Mouse (Mus musculus) hindbrain, embryonic 15.5 days (tissue): ENCODE results near the gene Gm44579. TPM values are rescaled to one million over a fixed set of nuclear protein-coding genes. Genes with fewer than 3 reads are reported as not detected.

Experiments
- ATAC-seq: fragments of 200-750 bp; cut with Nextera tagmentation; 2 replicates; pipeline ENCODE4 v1.8.0; 2017; ENCODE audit warnings: low read depth, moderate number of reproducible peaks, moderate TSS enrichment; ENCODE audit not compliant: low FRiP score
- H3K27ac ChIP-seq: fragments of 300-500 bp; sonication (generic); replicated peaks from 2 replicates; pipeline ENCODE4 v1.5.1; 2015; ENCODE audit warnings: mild to moderate bottlenecking, inconsistent platforms
- H3K27me3 ChIP-seq: fragments of 300-500 bp; sonication (generic); 2 replicates; pipeline ENCODE4 v1.6.1; 2015; ENCODE audit warnings: control low read depth, inconsistent platforms
- H3K36me3 ChIP-seq: fragments of 300-500 bp; sonication (generic); 2 replicates; pipeline ENCODE4 v1.6.1; 2015; ENCODE audit warnings: control low read depth, inconsistent platforms
- H3K4me1 ChIP-seq: fragments of 300-500 bp; sonication (generic); replicated peaks from 2 replicates; pipeline ENCODE4 v1.6.1; 2015; ENCODE audit warnings: control low read depth, inconsistent platforms
- H3K4me2 ChIP-seq: fragments of 300-500 bp; sonication (generic); 2 replicates; pipeline ENCODE4 v1.6.1; 2015; ENCODE audit warnings: moderate library complexity, mild to moderate bottlenecking, inconsistent platforms
- H3K4me3 ChIP-seq: fragments of 300-500 bp; sonication (generic); 2 replicates; pipeline ENCODE4 v1.5.1; 2015; ENCODE audit warnings: mild to moderate bottlenecking, inconsistent platforms
- H3K9ac ChIP-seq: fragments of 300-500 bp; sonication (generic); 2 replicates; pipeline ENCODE4 v1.6.1; 2015; ENCODE audit warnings: inconsistent platforms
- H3K9me3 ChIP-seq: fragments of 300-500 bp; sonication (generic); 2 replicates; pipeline ENCODE4 v1.6.1; 2016; ENCODE audit warnings: control low read depth, inconsistent platforms
- WGBS: fragments of 180-500 bp; shearing (Covaris S2); methylation state at CpG from one replicate; pipeline ENCODE4 v1.1.7; 2015; 5-methylcytosine and 5-hydroxymethylcytosine counted together
- polyA plus RNA-seq: library from polyadenylated mRNA; unstranded; fragments of >200 nt; fragmentation: Nextera tagmentation; extraction: Ambion mirVana; gene quantifications from 2 replicates; pipeline ENCODE4 v1.2.1, GENCODE M21; 2015

Gene Gm44579
- polyA plus RNA-seq, 1 experiment from 2014 or later, result not detected

DNA sequence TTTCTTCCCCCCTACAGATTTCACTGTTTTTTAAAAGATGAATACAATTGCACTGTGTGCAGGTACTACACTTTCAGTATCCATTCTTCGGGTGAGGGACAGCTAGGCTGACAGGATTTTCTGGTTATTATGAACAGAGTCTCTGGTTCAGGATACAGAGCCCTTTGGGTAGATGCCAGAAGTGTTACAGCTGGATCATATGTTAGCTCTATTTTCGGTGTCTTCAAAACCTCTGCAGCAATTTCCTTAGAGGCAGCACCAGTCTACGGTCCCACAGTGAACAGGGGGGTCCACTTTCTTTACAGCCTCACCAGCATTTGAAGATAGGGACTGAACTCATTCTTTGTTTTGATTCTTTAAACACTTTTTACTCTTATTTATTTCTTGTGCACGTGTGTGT is 36.3 kb downstream of the Gm44579 start:
- ATAC-seq, result no peak
- H3K9ac ChIP-seq, result no peak overlapping the region
- no peaks in the 10 kb centered on the region for H3K27me3 ChIP-seq
- H3K4me1 ChIP-seq, result peaks cover 6% of the 10 kb centered on the region; the same call in 1 of the 2 replicates
- H3K9me3 ChIP-seq, result no peaks in the 10 kb centered on the region
- WGBS, result 84% methylated on average over 4 of the region's 4 CpGs
- no peak overlapping the region for H3K27ac ChIP-seq
- H3K4me3 ChIP-seq, result no peak overlapping the region
- H3K36me3 ChIP-seq, result no peaks in the 10 kb centered on the region
- no peak overlapping the region for H3K4me2 ChIP-seq

DNA sequence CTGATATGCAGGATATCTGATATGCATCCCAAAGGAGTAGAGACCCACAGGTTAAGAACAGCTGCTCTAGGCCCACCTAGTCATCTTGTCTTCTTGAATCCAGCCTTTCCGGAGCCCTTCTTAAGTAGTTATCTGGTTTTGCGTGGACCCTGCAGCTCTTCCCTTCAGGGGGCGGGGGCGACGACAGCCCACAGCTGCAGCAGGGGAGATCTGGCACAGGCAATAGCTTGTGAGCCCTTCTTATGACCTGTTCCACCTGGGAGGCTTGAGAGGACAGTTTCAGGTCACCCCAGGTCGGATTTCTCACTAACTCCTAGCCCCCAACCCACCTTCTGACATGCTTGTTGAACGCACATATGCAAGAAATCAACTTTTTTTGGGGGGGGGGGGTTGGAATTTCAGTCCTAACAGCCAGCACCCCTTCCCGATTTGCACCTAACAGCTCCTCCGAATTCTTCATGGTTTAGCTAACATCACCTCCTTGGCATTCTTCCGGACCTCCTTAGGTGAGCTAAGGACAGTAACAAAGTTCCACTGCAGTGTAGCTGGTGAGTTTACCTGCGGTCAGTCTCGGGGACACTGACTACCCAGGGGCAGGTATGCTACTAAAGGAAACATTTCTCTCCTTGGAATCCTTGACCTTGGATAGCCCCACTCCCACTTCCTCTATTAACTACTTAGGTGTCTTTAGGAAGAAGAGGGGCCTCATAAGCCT is 38.8 kb downstream of the Gm44579 start:
- Histone ChIP-seq H3K4me1 (peaks cover 6% of the 10 kb centered on the region; the same call in 1 of the 2 replicates), H3K36me3 (no peaks in the 10 kb centered on the region), H3K4me3 (no peak overlapping the region), H3K4me2 (peak overlapping the region; percentile 64), H3K27ac (no peak overlapping the region), H3K27me3 (no peaks in the 10 kb centered on the region), H3K9ac (no peak overlapping the region), H3K9me3 (no peaks in the 10 kb centered on the region)
- ATAC-seq, result no peak
- 75% methylated on average over 12 of the region's 12 CpGs for WGBS

DNA sequence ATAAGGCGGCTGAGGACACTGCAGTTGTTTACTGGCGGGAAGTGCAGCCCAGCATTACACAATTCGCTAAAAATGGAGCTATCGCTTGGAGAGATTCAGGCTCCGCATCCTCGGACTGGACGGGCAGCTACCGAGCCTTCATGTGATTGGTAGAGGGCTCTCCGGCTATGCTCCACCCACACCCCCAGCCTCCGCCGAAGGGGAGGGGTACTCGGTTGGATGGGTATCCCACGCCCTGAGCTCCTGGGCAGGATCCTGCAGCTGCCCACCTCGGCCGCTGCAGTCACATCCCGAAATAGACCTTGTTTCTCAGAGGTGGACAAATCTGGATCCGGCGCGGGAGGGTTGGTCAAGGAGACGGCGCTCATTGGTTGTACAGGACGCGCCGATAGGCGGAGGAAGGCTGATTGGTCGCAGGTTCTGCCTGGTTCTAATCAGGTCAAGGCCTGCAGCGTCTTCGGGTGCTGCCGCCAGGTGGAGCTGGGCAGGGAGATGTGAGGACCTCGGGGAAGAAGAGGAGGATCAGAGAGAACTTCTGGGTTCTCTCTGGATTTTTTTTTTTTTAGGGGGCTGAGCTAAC is 39.6 kb downstream of the Gm44579 start:
- Histone ChIP-seq H3K36me3 (no peaks in the 10 kb centered on the region), H3K27ac (peak overlapping the region; percentile 85), H3K9ac (peak overlapping the region; percentile 50), H3K4me2 (peak overlapping the region; percentile 64), H3K27me3 (no peaks in the 10 kb centered on the region), H3K4me1 (peaks cover 6% of the 10 kb centered on the region; the same call in 1 of the 2 replicates), H3K9me3 (no peaks in the 10 kb centered on the region), H3K4me3 (peak overlapping the region; percentile 61)
- WGBS, result under 1% methylated on average over 30 of the region's 30 CpGs
- peak; percentile 99 for ATAC-seq

DNA sequence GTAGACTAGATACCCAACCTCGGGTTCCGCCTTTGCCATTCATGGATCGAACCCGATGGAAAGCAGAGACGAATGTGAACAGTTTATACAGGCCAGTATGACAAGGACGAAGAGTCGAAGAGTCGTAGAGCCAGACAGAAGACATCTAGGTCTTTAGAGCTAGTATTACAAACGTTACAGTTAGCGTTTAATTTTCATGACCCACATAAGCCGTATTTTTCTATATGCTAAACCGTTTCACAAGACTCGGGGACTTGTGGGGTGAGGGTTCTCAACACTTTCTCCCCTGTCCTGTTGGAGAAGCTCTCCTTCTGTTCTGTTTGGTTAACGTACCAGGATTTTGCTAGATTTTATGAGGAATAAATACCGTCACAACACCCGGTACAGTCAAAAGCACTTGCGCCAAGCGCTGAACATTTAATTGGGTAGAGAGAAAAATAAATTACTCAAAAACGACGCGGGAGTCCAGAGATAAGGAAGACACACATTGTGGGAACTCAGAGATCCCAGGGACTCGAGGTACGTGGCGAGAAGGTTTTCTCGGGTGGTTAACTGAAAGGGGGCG is 40.1 kb downstream of the Gm44579 start:
- H3K27me3 ChIP-seq, result no peaks in the 10 kb centered on the region
- peak overlapping the region; percentile 61 for H3K4me3 ChIP-seq
- H3K9ac ChIP-seq, result peak overlapping the region; percentile 50
- peak overlapping the region; percentile 64 for H3K4me2 ChIP-seq
- H3K27ac ChIP-seq, result peak overlapping the region; percentile 85
- 4% methylated on average over 26 of the region's 26 CpGs for WGBS
- H3K9me3 ChIP-seq, result no peaks in the 10 kb centered on the region
- H3K4me1 ChIP-seq, result peaks cover 6% of the 10 kb centered on the region; the same call in 1 of the 2 replicates
- ATAC-seq, result no peak
- no peaks in the 10 kb centered on the region for H3K36me3 ChIP-seq

DNA sequence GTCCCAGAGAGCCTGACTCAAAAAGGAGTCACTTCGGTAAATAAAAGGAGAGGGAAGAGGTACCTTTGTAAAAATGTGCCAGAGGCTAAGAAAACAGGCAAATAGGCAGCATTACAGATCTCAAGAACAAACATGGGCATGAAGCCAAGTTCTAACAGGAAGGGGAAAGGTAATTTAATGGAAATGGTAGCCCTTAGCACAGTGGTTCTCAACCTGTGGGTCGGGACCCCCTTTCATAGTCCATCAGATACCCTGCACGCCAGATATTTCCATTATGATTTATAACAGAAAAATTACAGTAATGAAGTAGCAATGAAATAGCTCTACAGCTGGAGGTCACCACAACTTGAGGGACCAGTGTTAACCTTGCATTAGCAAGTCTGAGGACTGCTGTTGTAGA is 43.5 kb downstream of the Gm44579 start:
- Histone ChIP-seq H3K4me1 (peaks cover 12% of the 10 kb centered on the region), H3K9ac (no peak overlapping the region), H3K4me3 (no peak overlapping the region), H3K4me2 (no peak overlapping the region), H3K9me3 (no peaks in the 10 kb centered on the region), H3K27me3 (0 out of 2 replicates have a peak, but pooled peaks cover 2% of the 10 kb centered on the region), H3K27ac (no peak overlapping the region), H3K36me3 (no peaks in the 10 kb centered on the region)
- ATAC-seq, result no peak
- WGBS, result 79% methylated on average over 3 of the region's 3 CpGs

DNA sequence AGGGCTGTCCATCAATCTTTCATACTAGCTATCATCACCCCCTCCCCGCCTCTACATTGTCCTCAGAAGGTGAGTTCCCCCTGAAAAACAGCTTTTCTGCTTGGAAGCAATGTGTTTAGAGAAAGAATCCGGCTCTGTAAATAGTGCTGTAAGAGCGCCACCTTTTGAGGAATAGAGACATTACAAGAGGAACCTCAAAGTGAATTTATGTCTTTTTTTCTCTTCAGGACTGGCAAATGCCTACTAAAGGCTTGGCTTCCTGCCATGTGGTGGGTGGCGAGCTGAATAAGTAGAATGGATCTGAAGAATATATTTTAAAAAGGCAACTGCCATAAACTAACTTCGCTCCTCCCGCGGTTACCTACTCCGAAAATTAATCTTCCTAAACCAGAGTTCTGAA is 47.0 kb downstream of the Gm44579 start:
- Histone ChIP-seq H3K4me1 (peaks cover 36% of the 10 kb centered on the region), H3K4me2 (peak overlapping the region; percentile 18; the same call in 1 of the 2 replicates), H3K27ac (no peak overlapping the region), H3K4me3 (no peak overlapping the region), H3K36me3 (no peaks in the 10 kb centered on the region), H3K9ac (no peak overlapping the region), H3K27me3 (0 out of 2 replicates have a peak, but pooled peaks cover 2% of the 10 kb centered on the region), H3K9me3 (no peaks in the 10 kb centered on the region)
- ATAC-seq, result no peak
- 35% methylated on average over 8 of the region's 8 CpGs for WGBS

DNA sequence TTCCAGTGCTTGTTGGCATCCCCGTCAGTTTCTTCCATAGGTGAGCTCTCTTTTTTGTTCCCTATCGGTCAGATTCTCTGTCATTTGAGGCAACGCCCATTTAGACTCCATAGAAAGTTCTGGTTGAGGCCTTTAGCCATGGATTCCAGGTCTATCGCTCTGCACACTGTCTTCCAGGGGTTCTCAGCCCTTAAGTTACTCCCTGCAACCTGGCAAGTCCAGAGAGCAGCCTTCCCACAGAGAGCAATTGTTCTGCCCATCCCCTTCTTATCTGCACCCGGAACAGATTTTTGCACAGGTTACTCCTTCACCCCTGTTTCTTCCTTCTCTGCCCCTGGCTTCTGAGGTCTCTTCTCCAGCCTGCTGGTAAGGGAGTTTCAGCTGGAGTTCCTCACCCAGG is 48.7 kb downstream of the Gm44579 start:
- 0 out of 2 replicates have a peak, but pooled peaks cover 2% of the 10 kb centered on the region for H3K27me3 ChIP-seq
- H3K4me2 ChIP-seq, result peak overlapping the region; percentile 82; the same call in 1 of the 2 replicates
- H3K4me3 ChIP-seq, result no peak overlapping the region
- no peak overlapping the region for H3K9ac ChIP-seq
- H3K4me1 ChIP-seq, result peaks cover 45% of the 10 kb centered on the region
- 75% methylated on average over 5 of the region's 5 CpGs for WGBS
- no peaks in the 10 kb centered on the region for H3K36me3 ChIP-seq
- no peak overlapping the region for H3K27ac ChIP-seq
- no peaks in the 10 kb centered on the region for H3K9me3 ChIP-seq
- no peak for ATAC-seq

DNA sequence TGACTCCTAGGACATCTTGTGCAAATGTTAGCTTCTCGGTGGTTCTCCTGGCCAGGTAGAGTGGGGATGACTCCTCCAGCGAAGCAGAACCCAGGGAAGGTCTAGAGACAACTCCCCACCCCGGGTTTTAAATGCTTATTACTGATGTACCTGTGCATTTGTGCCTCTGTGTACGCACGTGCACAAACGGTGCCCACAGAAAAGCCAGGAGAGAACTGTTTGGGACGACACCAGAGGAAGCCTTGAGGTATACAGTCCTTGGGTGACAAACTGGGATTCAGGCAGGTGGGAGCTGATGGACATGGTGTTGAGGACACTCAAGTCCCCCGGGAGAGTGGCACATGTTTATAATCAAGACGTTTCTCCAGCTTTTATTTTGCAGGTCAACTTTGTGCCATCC is 49.9 kb downstream of the Gm44579 start:
- peaks cover 51% of the 10 kb centered on the region for H3K4me1 ChIP-seq

DNA sequence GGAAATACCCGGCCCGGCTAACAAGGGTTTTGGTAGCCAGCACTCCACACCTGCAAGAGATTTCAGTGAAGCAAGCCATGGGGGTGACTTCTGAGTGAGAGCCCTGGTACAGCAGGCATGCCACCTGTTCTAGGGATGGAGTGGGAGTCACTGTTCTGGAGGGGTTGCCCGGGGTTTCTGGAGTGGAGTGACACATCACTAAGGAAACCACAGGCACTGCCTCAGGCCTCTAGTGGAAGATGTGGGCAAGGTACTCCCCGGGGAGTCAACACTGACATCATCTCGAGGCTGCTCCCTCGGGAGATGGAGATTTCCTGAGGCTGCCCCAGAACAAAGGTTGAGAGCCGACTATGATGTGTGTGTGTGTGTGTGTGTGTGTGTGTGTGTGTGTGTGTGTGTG is 50.4 kb downstream of the Gm44579 start:
- peaks cover 51% of the 10 kb centered on the region for H3K4me1 ChIP-seq
- no peak for ATAC-seq
- peak overlapping the region; percentile 82 for H3K4me2 ChIP-seq
- WGBS, result 26% methylated on average over 7 of the region's 7 CpGs
- H3K4me3 ChIP-seq, result peak overlapping the region; percentile 58
- H3K27me3 ChIP-seq, result peaks cover 2% of the 10 kb centered on the region; the same call in 1 of the 2 replicates
- no peaks in the 10 kb centered on the region for H3K36me3 ChIP-seq
- H3K27ac ChIP-seq, result no peak overlapping the region
- H3K9me3 ChIP-seq, result no peaks in the 10 kb centered on the region
- H3K9ac ChIP-seq, result peak overlapping the region; percentile 68

More for the DNA sequence above, 49.9 kb downstream of the Gm44579 start:
- H3K27me3 ChIP-seq, result 0 out of 2 replicates have a peak, but pooled peaks cover 2% of the 10 kb centered on the region
- 76% methylated on average over 9 of the region's 9 CpGs for WGBS
- no peaks in the 10 kb centered on the region for H3K36me3 ChIP-seq
- H3K27ac ChIP-seq, result no peak overlapping the region
- no peak for ATAC-seq
- H3K4me3 ChIP-seq, result peak overlapping the region; percentile 58
- H3K4me2 ChIP-seq, result peak overlapping the region; percentile 82
- no peak overlapping the region for H3K9ac ChIP-seq
- no peaks in the 10 kb centered on the region for H3K9me3 ChIP-seq

DNA sequence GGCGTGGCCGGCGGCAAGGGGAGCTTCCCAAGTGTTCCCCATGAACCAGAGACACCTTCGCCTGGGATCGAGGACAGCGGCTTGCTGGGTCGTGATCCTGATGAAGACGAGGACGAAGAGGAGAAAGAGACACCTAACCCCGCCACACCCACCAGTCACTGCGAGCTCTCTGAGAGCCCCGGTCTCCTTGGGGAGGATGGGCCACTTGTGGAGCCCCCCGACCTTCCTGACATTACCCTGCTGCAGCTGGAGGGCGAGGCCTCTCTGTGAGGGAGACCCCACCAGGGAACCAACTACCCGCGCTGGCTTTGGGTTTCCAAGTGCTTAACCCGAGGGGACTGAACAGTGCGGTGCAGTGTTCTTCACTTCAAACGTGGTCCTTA is 52.2 kb downstream of the Gm44579 start:
- Histone ChIP-seq H3K27ac (peak overlapping the region; percentile 95; the same call in 1 of the 2 replicates), H3K9ac (peak overlapping the region; percentile 68), H3K4me1 (peaks cover 47% of the 10 kb centered on the region), H3K9me3 (no peaks in the 10 kb centered on the region), H3K27me3 (no peaks in the 10 kb centered on the region; the same call in 1 of the 2 replicates), H3K4me2 (peak overlapping the region; percentile 82), H3K36me3 (no peaks in the 10 kb centered on the region), H3K4me3 (peak overlapping the region; percentile 58)
- no peak for ATAC-seq
- WGBS, result 3% methylated on average over 19 of the region's 19 CpGs

DNA sequence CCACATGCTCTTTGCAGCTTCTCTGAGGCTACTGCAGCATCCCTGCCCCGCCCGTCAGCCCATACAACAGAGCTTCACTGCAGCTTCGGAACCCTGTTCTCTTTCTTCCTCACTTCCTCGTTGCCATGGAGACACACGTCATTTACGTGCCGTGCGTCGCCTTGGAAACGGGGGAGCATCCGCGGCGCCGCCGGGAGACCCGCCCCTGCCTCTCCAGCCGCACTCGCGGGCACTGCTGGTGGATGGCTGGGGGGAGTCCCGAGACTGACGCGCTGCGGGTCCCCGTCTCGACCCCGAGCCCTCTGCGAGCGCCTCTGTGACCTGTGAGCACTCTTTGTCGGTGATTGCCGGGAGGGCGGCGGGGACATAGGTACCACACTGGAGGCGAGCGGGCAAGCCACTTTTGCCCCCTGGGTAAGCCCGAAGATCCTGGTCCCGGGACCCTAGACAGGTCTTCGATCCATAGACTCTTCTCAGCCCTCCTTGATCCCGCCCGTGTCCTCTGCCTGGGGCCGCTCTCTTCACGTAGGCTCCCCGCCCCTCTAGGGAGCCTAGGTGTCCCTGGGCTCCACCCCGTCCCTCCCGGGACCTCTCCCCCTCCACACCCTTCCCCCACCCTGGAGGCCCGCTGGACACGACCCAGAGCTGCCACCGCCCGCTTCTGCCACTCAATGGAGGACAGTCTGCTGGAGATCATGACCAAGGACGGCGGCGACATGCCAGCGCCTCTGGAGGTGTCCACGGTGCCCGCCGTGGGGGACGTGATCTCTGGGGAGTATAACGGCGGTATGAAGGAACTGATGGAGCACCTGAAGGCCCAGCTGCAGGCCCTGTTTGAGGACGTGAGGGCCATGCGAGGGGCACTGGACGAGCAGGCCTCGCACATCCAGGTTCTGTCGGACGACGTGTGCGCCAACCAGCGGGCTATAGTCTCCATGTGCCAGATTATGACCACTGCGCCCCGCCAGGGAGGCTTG is 52.8 kb downstream of the Gm44579 start:
- Histone ChIP-seq H3K27me3 (no peaks in the 10 kb centered on the region; the same call in 1 of the 2 replicates), H3K4me3 (peak overlapping the region; percentile 58), H3K36me3 (no peaks in the 10 kb centered on the region), H3K9ac (peak overlapping the region; percentile 68), H3K4me2 (peak overlapping the region; percentile 82), H3K9me3 (no peaks in the 10 kb centered on the region), H3K4me1 (peaks cover 46% of the 10 kb centered on the region), H3K27ac (peak overlapping the region; percentile 95)
- 1% methylated on average over 69 of the region's 69 CpGs for WGBS
- ATAC-seq, result peak; percentile 96
